9 mouse cellular contexts compared by ENCODE assay signal in genomic region chr3:105090981-105091380, GRCm38 (mm10). TPM values are rescaled to one million over a fixed set of nuclear protein-coding genes. Genes with fewer than 3 reads are reported as not detected.
DNase-seq lines count a peak whose midpoint lies in the region; TF ChIP-seq lines count a peak whose summit lies in the region.
"Had no signal": no experiment of that assay in that cellular context is flagged by ENCODE, and none has a peak within 500 bp of the region (broad histone marks: within the 10 kb centered on the region; RNA-seq: fewer than 3 reads in every experiment).

No protein-coding gene starts in this region.

- H3K27ac ChIP-seq in ES-E14 (ENCODE audit: insufficient read depth, low read depth, low read length, poor library complexity, severe bottlenecking): no peak overlapping the region
- no peak overlapping the region for H3K27ac ChIP-seq in heart, embryonic 10.5 days

- no peaks in the 10 kb centered on the region for H3K27me3 ChIP-seq in heart, embryonic 10.5 days (ENCODE audit: insufficient read depth, poor library complexity, severe bottlenecking)

- TF ChIP-seq CTCF in lung, adult 2 months (IDR thresholded peaks at IDR 0.05; ENCODE audit: insufficient read depth, low read length): peak; percentile 71

- DNase-seq in gastrocnemius, adult 18-20 months (ENCODE audit: low spot score): peak; percentile 37
- DNase-seq in gastrocnemius, adult 8-10 months (ENCODE audit: low spot score in 2 of 2): no peak
- DNase-seq in ES-E14 (ENCODE audit: low read depth, low spot score): peak; percentile 57
- DNase-seq in embryo, embryonic 11 days: peak; percentile 50
- DNase-seq in heart, embryonic 10.5 days (ENCODE audit: low spot score): peak; percentile 79
- peak; percentile 58 to 71 for DNase-seq in kidney, postnatal 25 days
- DNase-seq in lung, adult 2 months: peak; percentile 49
- DNase-seq in testis, postnatal 10 days (ENCODE audit: low spot score): peak; percentile 62

- no peak overlapping the region for H3K4me3 ChIP-seq in ES-E14 (ENCODE audit: insufficient read depth in 1 of 2, low read depth in 1 of 2, low read length in 2 of 2, poor library complexity in 1 of 2, severe bottlenecking in 1 of 2)
- no peak overlapping the region for H3K4me3 ChIP-seq in heart, embryonic 10.5 days
- H3K4me3 ChIP-seq in lung, adult 2 months (replicated peaks; ENCODE audit: extremely low read depth, low read depth, low read length): no peak overlapping the region

- H3K36me3 ChIP-seq in ES-E14 (ENCODE audit: control insufficient read depth, insufficient read depth, low read length, poor library complexity, severe bottlenecking): no peaks in the 10 kb centered on the region
- H3K36me3 ChIP-seq in heart, embryonic 10.5 days: no peaks in the 10 kb centered on the region

- H3K9me3 ChIP-seq in ES-E14 (ENCODE audit: control insufficient read depth, insufficient read depth, low read depth, low read length): no peaks in the 10 kb centered on the region
- H3K9me3 ChIP-seq in heart, embryonic 10.5 days: no peaks in the 10 kb centered on the region

- in situ Hi-C loops in ES-E14 (cut with MboI; ENCODE audit: low sequenced_read_pairs in 2 of 2, unreplicated experiment in 2 of 2): no loop called here

- H3K9ac ChIP-seq in ES-E14 (ENCODE audit: insufficient read depth, low read depth, low read length, poor library complexity, severe bottlenecking): no peak overlapping the region

- 24% methylated on average over 3 of the region's 3 CpGs for WGBS in heart, embryonic 10.5 days
- 26% methylated on average over 3 of the region's 3 CpGs for WGBS in lung, adult 2 months

- no peaks in the 10 kb centered on the region for H3K4me1 ChIP-seq in ES-E14 (ENCODE audit: control insufficient read depth in 2 of 2, insufficient read depth in 2 of 2, low read length in 2 of 2, poor library complexity in 1 of 2)
- peaks cover 10% of the 10 kb centered on the region; the same call in 1 of the 2 replicates for H3K4me1 ChIP-seq in heart, embryonic 10.5 days
- H3K4me1 ChIP-seq in lung, adult 2 months (ENCODE audit: control insufficient read depth, insufficient read depth, low read length): no peaks in the 10 kb centered on the region

- TF ChIP-seq POLR2A in lung, adult 2 months (IDR thresholded peaks at IDR 0.05; ENCODE audit: borderline replicate concordance, extremely low read depth, low read depth, low read length): no peak

TF ChIP-seq in ES-E14, 5 proteins besides CTCF, POLR2A, EP300 and RAD21:
- 0 out of 2 replicates have a peak, but pooled peaks have one; percentile 36 for TF ChIP-seq ZC3H11A (IDR thresholded peaks at IDR 0.05; ENCODE audit: borderline replicate concordance, low read depth, low read length)
- no peak for TF ChIP-seq HCFC1 (IDR thresholded peaks at IDR 0.05; ENCODE audit: borderline replicate concordance, insufficient read depth, low read length)
TF ChIP-seq in ES-E14: peak in this region for 1.

RNA-seq across cellular contexts. Expression of gene 4930564D02Rik, which starts 24.3 kb away (rescaled TPM):
- total RNA-seq in gastrocnemius, adult 18-20 months (2021): not detected
- total RNA-seq in gastrocnemius, adult 8-10 months (2022): not detected
- not detected in 2 replicates for total RNA-seq in ES-E14 (2012; rRNA removed)
- not detected in 2 replicates for polyA plus RNA-seq in heart, embryonic 10.5 days (2016; fragmentation: Nextera tagmentation; extraction: Ambion mirVana)
- not detected in 2 replicates for polyA plus RNA-seq in lung, adult 2 months (2012; rRNA removed)
- polyA plus RNA-seq: liver, embryonic 16.5 days had no signal

RNA-seq across cellular contexts. Expression of gene Cttnbp2nl, which starts 38.0 kb away (rescaled TPM):
- 1 to 10 TPM; 5.8 to 6.3 TPM for total RNA-seq in gastrocnemius, adult 18-20 months (2021)
- total RNA-seq in gastrocnemius, adult 8-10 months (2022): 1 to 10 TPM; 2.7 to 5.5 (median 4.0) TPM
- total RNA-seq in ES-E14 (2012; rRNA removed): 10.1 and 13.5 TPM in 2 replicates
- polyA plus RNA-seq in heart, embryonic 10.5 days (2016; fragmentation: Nextera tagmentation; extraction: Ambion mirVana): 35.9 and 37.4 TPM in 2 replicates
- 18.5 and 21.6 TPM in 2 replicates for polyA plus RNA-seq in lung, adult 2 months (2012; rRNA removed)

Comparison
In these comparisons a context has a peak if more than half of its experiments do, and no peak if none do; other contexts are left out.
1. DNase-seq: peak in gastrocnemius, adult 18-20 months (single experiment), ES-E14 (single experiment), embryo, embryonic 11 days (single experiment), heart, embryonic 10.5 days (single experiment), kidney, postnatal 25 days (2 of 2), lung, adult 2 months (single experiment) and testis, postnatal 10 days (single experiment); none in gastrocnemius, adult 8-10 months (0 of 2).